Mouse (Mus musculus): ENCODE measurements at regions not wholly inside any gene's neighbourhood (a gene's known extent, or its start where the extent isn't known, plus 50 kb on each side); places are given as distances from the start of the nearest gene placed in this dataset.

- dilution Hi-C loops (cut with MboI; ENCODE audit: extremely low pct_ligation_motif_present, extremely low pct_unique_long_range_greater_than_20kb, low sequenced_read_pairs): no loop called here
- no peaks in the 10 kb centered on the region for H3K27me3 ChIP-seq (replicated peaks)
- peak; percentile 57 for DNase-seq (ENCODE audit: extremely low read depth)
- no peaks in the 10 kb centered on the region for H3K79me2 ChIP-seq (replicated peaks; ENCODE audit: control insufficient read depth, extremely low read depth, insufficient read depth, poor library complexity, severe bottlenecking)
- no peaks in the 10 kb centered on the region for H3K9me3 ChIP-seq (replicated peaks; ENCODE audit: low read length)
- H3K27ac ChIP-seq (ENCODE audit: insufficient read depth, low read depth): no peak overlapping the region
- TF ChIP-seq TBP (conservative IDR thresholded peaks at IDR 0.05; ENCODE audit: low read depth, low read length) (no peak), IRF4 (IDR thresholded peaks at IDR 0.05; ENCODE audit: low read depth, low read length) (no peak), BHLHE40 (IDR thresholded peaks at IDR 0.05; ENCODE audit: low read depth, low read length) (no peak), CTCF (conservative IDR thresholded peaks at IDR 0.05 in 1 of 2, IDR thresholded peaks at IDR 0.05 in 1 of 2; ENCODE audit: low read depth in 2 of 2, low read length in 2 of 2) (no peak), RCOR1 (conservative IDR thresholded peaks at IDR 0.05; ENCODE audit: low read depth, low read length) (no peak), MYC (IDR thresholded peaks at IDR 0.05; ENCODE audit: low read depth, low read length) (no peak), GABPA (IDR thresholded peaks at IDR 0.05; ENCODE audit: insufficient replicate concordance, low read depth, low read length) (no peak), JUN (IDR thresholded peaks at IDR 0.05; ENCODE audit: insufficient read depth, low read depth, low read length) (no peak), MXI1 (IDR thresholded peaks at IDR 0.05; ENCODE audit: low read depth, low read length) (no peak), KAT2A (IDR thresholded peaks at IDR 0.05; ENCODE audit: insufficient replicate concordance, low read length) (no peak), ZKSCAN1 (IDR thresholded peaks at IDR 0.05; ENCODE audit: borderline replicate concordance, low read depth, low read length) (no peak), CHD1 (IDR thresholded peaks at IDR 0.05; ENCODE audit: low read depth, low read length) (no peak)
- no peaks in the 10 kb centered on the region for H3K36me3 ChIP-seq (replicated peaks in 1 of 2; ENCODE audit: control insufficient read depth in 1 of 2, insufficient read depth in 1 of 2, low read length in 1 of 2)
- peaks cover 0 to 49% of the 10 kb centered on the region in 2 experiments; a peak in 2 of 4 replicates for H3K4me1 ChIP-seq (ENCODE audit: control insufficient read depth in 1 of 2, insufficient read depth in 2 of 2)
- in situ Hi-C loops (cut with MboI; ENCODE audit: low pct_ligation_motif_present, low pct_unique_long_range_greater_than_20kb, low sequenced_read_pairs): no loop called here
- no peak overlapping the region for H3K4me3 ChIP-seq (replicated peaks in 1 of 3; ENCODE audit: low read depth in 2 of 3, low read length in 2 of 3, poor library complexity in 1 of 3)
- H3K4me2 ChIP-seq (ENCODE audit: insufficient read depth, low read depth, poor library complexity, severe bottlenecking): no peak overlapping the region
- H3K9ac ChIP-seq (ENCODE audit: insufficient read depth, low read depth): no peak overlapping the region
Measured at GRCm38 (mm10) chr9:35331241-35331680, 63.6 kb downstream of the Rpusd4 start.

- dilution Hi-C loops (cut with MboI; ENCODE audit: extremely low pct_ligation_motif_present, extremely low pct_unique_long_range_greater_than_20kb, low sequenced_read_pairs): no loop called here
- in situ Hi-C loops (cut with MboI; ENCODE audit: low pct_ligation_motif_present, low pct_unique_long_range_greater_than_20kb, low sequenced_read_pairs): no loop called here
- TF ChIP-seq MEF2A (IDR thresholded peaks at IDR 0.05; ENCODE audit: borderline replicate concordance, low read depth, low read length) (no peak), CHD2 (IDR thresholded peaks at IDR 0.05; ENCODE audit: low read length) (no peak), PAX5 (IDR thresholded peaks at IDR 0.05; ENCODE audit: low read length) (no peak)
Measured at GRCm38 (mm10) chr9:35332688-35333630, 65.3 kb downstream of the Rpusd4 start.

More at GRCm38 (mm10) chr9:35332688-35333630, 65.3 kb downstream of the Rpusd4 start:
- no peaks in the 10 kb centered on the region for H3K9me3 ChIP-seq (replicated peaks; ENCODE audit: low read length)
- no peak overlapping the region for H3K4me2 ChIP-seq (ENCODE audit: insufficient read depth, low read depth, poor library complexity, severe bottlenecking)
- no peak overlapping the region for H3K27ac ChIP-seq (ENCODE audit: insufficient read depth, low read depth)
- H3K9ac ChIP-seq (ENCODE audit: insufficient read depth, low read depth): no peak overlapping the region
- peaks cover 0 to 58% of the 10 kb centered on the region in 2 experiments; a peak in 2 of 4 replicates for H3K4me1 ChIP-seq (ENCODE audit: control insufficient read depth in 1 of 2, insufficient read depth in 2 of 2)
- no peak overlapping the region for H3K4me3 ChIP-seq (replicated peaks in 1 of 3; ENCODE audit: low read depth in 2 of 3, low read length in 2 of 3, poor library complexity in 1 of 3)
- H3K27me3 ChIP-seq (replicated peaks): no peaks in the 10 kb centered on the region
- H3K36me3 ChIP-seq (replicated peaks in 1 of 2; ENCODE audit: control insufficient read depth in 1 of 2, insufficient read depth in 1 of 2, low read length in 1 of 2): no peaks in the 10 kb centered on the region
- H3K79me2 ChIP-seq (replicated peaks; ENCODE audit: control insufficient read depth, extremely low read depth, insufficient read depth, poor library complexity, severe bottlenecking): no peaks in the 10 kb centered on the region
- no peak for DNase-seq (ENCODE audit: extremely low read depth)
